Mouse (Mus musculus) ovary, postnatal 36 days (tissue): ENCODE results near the gene Sergef.

Experiments
- DNase-seq: peaks from one replicate; pipeline ENCODE4 v3.0.0; 2022; ENCODE audit warnings: low spot score, mixed read lengths

The Sergef gene

GRCm38 (mm10) chr7:46616429-46617005, 23.1 kb downstream of the Sergef start:
- DNase-seq = no peak

DNA sequence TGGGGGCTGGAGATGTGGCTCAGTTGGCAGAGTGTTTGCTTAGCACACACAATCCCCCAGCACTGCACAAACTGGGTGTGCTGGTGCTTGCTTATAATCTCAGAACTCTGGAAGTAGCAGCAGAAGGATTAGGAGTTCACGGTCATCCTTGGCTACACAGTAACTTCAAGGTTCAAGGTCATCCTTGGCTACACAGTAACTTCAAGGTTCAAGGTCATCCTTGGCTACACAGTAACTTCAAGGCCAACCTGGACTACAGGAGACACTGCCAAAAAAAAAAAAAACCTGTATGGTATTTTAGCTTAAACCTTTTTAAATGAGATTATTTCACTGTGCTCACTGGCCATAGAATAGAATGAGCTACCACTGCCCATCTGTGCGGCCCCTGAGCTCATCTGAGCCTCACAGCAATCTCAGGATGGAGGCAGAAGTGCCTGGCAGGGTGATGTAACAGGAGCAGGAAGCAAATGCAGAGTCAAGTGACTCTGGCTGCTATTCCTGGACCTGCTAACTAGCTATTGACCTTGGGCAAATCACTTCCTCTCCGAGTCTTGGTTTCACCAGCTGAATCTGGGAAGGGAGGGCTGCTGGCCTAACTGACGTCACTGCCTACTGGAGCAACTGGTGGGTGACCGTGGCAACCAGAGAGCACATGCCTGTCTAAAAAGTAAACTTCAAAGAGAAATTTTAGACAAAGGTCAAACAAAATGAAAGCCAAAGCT, 24.2 kb downstream of the Sergef start:
- DNase-seq = peak; percentile 22

GRCm38 (mm10) chr7:46614263-46614662, 25.3 kb downstream of the Sergef start:
- DNase-seq = no peak

- no peak for DNase-seq
These were observed 26.5 kb downstream of the Sergef start for GRCm38 (mm10) chr7:46613091-46613490.

- DNase-seq = no peak
These were observed 27.1 kb downstream of the Sergef start for GRCm38 (mm10) chr7:46612421-46612937.

DNA sequence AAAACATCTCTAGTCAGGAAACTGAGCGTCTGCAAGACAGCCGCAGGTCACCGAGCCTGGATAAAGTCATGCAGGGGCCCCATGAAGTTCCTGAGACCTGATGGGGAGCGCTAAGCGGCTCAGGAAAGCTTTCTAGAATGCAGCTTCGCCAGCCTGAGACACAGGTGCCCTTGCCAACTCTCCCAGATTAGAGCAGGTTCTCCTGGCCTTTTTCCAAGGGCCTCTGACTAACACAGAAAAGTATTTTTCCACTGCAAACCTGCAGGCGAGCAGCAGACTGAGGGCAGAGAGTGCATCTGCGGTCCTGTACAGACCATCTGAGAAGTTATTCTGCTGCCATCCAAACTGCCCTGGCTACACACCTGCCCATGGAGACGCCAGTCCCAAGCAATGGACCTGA, 27.6 kb downstream of the Sergef start:
- peak; percentile 11 for DNase-seq

DNA sequence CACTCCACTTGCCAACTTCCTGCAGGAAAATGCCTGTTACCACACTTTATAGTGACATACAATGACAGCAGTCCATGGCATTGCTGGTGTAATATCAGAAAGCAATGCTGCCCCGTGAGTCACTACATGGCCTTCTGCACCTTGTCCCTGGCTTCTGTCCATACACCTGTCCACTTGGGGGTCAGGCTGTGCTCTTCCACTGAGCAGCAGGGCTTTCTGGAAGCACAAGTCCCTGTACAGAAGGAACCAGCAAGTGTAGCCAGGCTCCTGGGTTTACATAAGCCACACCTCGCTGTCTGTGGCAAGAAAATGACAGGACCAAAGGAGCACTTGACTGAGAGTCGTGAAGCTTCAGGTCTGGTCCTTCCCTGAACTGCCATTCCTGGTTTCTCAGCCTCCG, 30.3 kb downstream of the Sergef start:
- DNase-seq = no peak

GRCm38 (mm10) chr7:46607428-46608055, 32.1 kb downstream of the Sergef start:
- DNase-seq = peak; percentile 14

DNA sequence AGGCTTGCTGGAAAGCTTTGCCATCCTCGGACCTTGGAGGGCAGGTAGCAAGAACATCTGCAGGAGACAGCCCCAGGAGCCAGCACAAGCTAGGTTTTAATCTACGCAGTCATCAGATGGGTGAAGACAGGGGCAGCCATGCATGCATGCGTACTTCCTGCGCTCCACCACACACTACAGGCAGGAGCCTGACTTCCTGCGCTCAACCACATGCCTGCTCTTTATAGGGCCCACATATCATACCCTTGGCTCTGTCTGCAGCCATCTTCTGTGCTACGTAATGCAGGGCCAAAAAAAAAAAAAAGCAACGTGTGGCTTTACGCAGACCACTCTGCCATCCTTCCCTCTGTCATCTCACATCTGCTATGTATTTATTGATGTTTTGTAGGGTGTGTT, 32.6 kb downstream of the Sergef start:
- no peak for DNase-seq

GRCm38 (mm10) chr7:46606391-46607030, 33.1 kb downstream of the Sergef start:
- peak; percentile 69 for DNase-seq

DNA sequence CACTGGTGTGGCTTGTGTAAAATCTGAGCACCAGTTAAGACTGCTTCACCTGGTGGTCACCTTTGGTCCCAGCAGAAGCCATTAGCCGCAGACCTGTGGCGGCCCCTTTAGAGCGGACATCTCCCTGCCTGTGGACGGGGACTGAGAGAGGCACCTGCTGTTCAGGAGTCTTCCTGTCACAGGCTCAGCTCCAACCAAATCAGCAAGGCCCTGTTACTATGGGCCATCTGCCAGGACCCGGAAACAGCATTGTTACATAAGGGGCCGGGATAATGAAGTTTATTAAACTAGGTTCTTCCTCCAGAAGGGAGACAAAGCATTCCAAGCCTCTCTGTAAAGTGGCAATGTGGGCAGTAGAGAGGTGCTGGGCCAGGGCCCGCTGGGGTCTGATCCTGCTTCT, 36.6 kb downstream of the Sergef start:
- no peak for DNase-seq

DNA sequence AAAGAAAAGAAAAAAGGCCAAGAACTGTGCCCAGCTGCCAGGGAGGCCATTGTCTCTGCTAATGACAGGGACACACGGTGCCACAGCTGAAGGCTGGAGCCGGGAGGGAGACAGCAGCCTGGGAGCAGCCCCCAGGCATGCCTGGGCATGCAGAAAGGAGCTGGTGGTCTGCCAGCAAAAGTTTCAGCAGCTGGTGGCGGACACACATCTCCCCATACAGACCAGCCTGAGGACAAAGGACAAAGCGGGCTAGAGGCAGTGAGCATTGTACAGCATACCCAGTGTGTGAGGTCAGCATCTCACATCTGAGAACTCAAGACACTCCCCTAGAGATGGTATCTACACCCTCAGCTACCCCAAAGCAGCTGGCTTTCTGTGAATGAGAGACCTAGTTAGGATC, 37.5 kb downstream of the Sergef start:
- no peak for DNase-seq

GRCm38 (mm10) chr7:46601097-46601496, 38.5 kb downstream of the Sergef start:
- no peak for DNase-seq

GRCm38 (mm10) chr7:46597006-46597405, 42.6 kb downstream of the Sergef start:
- DNase-seq = no peak

GRCm38 (mm10) chr7:46591546-46591945, 48.1 kb downstream of the Sergef start:
- no peak for DNase-seq

DNA sequence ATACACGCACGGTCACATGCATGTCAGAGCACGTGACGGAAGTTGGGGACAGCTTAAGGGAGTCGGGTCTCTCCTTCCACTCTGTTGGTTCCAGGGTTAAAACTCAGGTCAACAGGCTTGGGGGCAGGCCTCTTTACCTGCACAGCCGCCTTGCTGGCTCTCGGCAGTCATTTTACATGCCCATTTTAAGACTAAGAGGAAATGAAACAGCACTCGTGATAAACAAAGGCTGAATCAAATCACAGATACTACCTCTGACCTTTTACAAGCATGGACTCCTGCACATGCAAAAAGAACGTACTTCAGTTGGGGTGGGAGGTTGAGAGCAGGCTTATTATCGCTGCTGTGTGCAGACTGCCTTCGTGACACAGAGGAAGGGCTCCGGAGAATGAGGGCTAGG, 50.4 kb downstream of the Sergef start:
- no peak for DNase-seq

DNA sequence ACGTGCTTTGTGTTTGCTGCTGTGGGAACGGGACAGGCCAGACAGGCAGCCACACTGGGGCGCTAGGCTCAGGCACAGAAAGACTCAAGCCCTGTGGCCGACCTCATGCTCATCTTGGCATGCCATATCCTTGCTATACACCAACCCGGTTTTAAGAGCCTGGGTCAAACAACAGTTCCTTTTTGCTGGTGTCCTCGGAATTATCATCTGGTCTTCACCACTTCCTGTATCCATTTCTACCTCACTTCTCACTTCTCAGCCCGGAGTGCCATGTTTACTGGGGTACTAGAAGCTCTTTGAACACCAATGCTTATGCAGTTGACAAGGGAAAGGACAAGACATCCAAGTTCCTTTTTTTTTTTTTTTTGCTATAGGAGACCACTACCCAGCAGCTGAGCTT, 51.6 kb downstream of the Sergef start:
- no peak for DNase-seq

- DNase-seq = no peak
These were observed 52.1 kb downstream of the Sergef start for GRCm38 (mm10) chr7:46587466-46587865.

DNA sequence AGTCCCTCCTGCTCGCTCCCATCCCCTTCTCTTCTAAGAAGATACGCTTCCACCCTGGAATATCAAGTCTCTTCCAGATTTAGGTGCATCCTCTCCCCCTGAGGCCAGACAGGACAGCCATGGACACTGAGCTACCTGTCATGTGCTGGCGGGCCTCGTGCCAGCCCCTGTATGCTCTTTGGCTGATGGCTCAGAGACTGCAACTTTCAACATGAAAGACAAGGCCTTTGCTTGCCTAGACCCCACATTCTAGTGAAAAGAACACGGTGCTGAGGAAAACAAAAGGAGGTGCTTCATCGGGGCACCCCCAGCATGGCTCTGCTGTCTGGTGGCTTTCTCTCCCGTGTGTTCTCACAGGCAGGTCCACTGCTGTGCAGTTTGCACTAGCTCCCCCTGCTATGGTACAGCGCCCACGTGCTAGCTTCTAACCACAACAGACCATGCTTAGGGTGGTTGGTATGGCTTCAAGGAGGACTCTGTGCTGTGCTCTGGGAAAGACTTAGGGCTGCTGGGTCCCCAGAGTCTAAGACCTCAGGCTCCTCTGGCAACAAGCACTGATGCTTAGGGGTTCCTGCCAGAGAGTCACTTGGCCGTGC, 52.9 kb downstream of the Sergef start:
- DNase-seq = no peak

- DNase-seq = no peak
These were observed 56.9 kb downstream of the Sergef start for GRCm38 (mm10) chr7:46582750-46583149.

DNA sequence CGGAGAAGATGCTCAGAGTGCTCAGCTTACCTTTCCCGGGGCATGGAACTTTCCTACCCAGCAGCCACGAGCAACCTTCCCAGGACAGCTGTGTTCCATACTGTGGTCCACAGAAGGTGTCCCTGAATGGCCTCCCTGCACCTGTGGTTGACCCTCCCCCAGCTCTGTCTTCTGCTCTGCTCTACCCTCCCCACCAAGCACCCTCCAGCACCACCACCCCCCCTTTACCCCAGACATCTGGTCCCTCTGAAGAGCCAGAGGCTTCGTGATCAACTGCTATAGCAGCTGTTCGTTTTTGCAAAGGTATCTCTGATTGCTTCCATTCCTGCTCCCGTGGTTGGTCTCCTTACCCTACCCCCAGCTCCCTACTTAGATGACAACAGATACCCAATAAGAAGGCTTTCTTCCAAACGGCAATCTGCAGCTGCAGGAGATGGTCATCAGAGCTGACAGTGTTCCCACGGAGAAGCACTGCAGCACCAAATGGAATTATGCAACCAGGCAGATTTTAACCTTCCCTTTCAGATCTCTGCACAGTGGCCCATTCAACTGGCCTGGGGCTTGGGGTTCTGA, 58.2 kb downstream of the Sergef start:
- no peak for DNase-seq

- no peak for DNase-seq
These were observed 61.5 kb downstream of the Sergef start for GRCm38 (mm10) chr7:46578091-46578490.
